Mouse (Mus musculus): ENCODE data around the gene Zfp367. TPM values are rescaled to one million over a fixed set of nuclear protein-coding genes. Genes with fewer than 3 reads are reported as not detected.

Zfp367 gene
- total RNA-seq, 2 experiments from 2014 or later = 10.9 to 12.9 TPM

DNA sequence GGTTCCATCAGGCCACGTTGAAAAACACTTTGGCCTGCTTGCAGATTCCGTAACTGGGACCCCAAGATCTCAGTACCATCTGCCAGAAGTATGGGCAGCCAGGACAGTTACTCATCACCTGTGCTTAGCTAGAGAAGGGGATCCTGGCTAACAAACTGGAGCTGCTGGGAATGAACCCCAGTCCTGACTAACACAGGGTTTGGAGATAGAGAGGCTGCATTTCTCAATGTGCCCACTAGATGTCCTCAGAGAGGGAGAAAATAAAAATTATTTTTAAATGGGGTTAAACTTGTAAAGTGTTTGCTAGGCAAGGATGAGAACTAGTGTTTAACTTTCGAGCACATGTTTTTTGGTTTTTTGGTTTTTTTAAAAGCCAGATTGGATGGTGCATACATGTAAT lies 52.8 kb downstream of the Zfp367 start:
- no peak for DNase-seq
- intact Hi-C loops (cut with DNase I; ENCODE audit: low total_unique reads) = no loop called here

DNA sequence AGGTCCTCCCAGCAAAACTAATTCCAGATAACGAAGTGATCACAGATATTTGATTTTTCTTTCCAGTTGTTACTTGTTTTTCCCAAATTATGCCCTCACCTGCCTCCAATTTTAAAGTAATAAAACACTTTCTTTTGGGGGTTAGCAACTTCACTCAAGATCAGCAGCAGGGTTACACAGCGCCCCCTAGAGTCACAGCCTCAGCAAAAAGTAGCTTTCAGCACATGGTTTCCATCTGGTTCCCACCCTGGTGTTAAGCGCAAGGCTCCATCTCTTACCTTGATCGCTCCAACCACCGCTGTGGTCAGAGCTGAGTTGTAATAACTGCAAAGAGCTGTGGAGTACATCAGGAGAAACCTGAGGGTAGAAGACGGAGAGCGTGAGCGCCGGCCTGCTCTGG lies 54.0 kb downstream of the Zfp367 start:
- DNase-seq = peak; percentile 9
- intact Hi-C loops (cut with DNase I; ENCODE audit: low total_unique reads) = no loop called here

DNA sequence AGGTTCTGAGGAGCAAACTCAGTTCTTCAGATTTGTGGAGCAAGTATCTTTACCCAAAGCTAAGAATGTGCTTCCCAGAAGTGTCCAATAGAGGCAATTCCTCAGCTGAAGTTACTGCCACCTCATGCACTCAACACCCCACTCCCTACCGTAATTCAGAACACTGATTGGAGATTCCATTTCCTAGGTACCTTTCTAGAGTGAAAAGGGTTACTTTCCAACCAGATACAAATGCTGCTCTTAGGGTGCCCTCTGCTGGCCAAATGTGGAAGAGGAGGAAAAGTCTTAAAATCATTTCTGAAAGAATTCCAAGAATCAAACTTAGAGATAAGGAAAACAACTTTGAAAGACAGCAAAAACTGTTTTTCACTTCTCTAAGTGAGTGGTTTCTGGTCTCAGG lies 59.7 kb downstream of the Zfp367 start:
- intact Hi-C loops (cut with DNase I; ENCODE audit: low total_unique reads) = no loop called here
- DNase-seq = peak; percentile 60

DNA sequence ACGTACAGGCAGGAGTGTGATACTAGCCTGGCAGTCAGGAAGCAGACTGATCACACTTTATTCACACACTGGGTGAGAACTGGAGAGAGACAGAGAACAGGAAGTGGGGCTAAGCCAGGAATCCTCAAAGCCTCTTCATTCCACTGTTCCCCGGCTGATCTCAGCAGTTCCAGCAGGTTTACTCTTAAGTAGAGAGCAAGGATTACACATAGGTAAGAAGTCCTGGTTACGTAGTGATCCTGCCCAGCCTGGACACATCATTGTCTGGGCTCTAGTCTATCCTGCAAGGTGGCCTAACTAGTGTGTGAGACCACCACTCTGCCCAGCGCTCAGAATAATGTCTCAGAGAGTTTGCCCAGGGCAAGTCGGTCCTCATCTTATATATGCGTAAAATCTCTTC lies 60.2 kb downstream of the Zfp367 start:
- intact Hi-C loops (cut with DNase I; ENCODE audit: low total_unique reads) = no loop called here

DNA sequence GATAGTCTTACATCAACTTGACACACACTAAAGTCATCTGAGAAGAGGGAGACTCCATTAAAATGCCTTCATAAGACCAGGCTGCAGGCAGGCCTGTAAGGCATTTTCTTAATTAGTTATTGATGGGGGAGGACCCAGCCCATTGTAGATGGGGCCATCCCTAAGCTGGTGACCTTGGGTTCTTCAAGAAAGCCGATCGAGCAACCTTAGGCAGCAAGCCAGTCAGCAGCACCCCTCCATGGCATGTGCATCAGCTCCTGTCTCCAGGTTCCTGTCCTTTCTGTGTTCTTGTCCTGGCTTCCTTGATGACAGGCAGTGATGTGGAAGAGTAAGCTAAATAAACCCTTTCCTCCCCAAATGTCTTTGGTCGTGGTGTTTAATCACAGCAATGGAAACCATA lies 60.9 kb downstream of the Zfp367 start:
- DNase-seq = no peak
- intact Hi-C loops (cut with DNase I; ENCODE audit: low total_unique reads) = no loop called here

More for the DNA sequence above, 60.2 kb downstream of the Zfp367 start:
- DNase-seq = no peak

DNA sequence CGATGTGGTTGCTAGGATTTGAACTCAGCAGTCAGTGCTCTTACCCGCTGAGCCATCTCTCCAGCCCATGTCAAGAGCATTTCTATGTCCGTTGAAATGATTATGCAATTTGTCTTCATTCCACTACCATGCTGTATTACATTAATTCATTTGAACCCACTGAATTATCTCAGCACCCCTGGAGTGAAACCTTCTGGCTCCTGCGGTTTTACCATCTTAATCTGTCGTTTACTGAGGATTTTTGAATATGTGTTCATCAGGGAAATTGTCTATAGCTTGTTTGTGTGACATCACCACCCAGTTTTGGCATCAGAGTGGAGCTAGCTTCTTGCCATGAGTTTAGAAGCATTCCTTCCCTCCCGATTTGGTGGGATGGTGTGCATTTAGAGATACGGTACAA lies 62.0 kb downstream of the Zfp367 start:
- DNase-seq = no peak
- intact Hi-C loops (cut with DNase I; ENCODE audit: low total_unique reads) = no loop called here

DNA sequence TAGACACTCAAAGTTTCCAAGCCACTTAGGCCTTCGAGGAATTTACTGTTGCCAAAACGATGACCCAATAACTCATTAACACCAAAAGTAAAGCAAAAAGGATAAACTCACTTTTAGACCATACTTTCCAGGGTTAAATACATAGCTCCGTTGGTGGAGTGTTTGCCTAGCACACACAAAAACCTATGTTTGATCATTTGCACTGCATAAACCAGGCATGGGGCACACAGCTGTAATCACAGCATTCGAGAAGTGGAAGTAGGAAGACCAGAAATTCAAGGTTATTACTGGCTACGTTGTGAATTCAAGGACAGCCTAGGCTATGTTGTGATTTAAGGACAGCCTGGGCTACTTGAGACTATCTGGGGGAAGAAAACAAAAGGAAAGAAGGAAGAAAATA lies 62.7 kb downstream of the Zfp367 start:
- intact Hi-C loops (cut with DNase I; ENCODE audit: low total_unique reads) = no loop called here
- no peak for DNase-seq

DNA sequence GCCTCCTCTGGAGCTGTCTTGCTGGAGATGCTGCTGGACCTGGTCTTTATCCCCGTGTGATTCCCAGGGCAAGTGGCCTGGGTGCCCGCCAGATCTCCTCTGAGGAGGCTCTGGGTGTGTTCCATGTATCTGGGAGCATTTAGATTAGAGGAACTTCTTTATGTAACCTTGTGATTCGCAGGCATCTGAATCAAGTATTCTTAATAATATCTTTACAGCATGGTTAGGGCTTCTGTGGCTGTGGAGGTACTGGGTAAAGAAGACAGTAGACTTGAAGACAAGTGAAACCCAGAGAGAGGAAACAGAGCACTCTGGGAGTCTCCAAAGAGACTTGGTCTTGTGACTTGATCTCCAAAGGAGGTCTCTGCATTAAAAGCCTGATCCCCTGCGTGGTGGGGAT lies 63.9 kb downstream of the Zfp367 start, which contains the start of gene Hsd17b3:
TSS of gene Hsd17b3 (minus strand) at position 101 of the 400 bp plus-strand sequence.
- no peak for DNase-seq
- intact Hi-C loops (cut with DNase I; ENCODE audit: low total_unique reads) = no loop called here

DNA sequence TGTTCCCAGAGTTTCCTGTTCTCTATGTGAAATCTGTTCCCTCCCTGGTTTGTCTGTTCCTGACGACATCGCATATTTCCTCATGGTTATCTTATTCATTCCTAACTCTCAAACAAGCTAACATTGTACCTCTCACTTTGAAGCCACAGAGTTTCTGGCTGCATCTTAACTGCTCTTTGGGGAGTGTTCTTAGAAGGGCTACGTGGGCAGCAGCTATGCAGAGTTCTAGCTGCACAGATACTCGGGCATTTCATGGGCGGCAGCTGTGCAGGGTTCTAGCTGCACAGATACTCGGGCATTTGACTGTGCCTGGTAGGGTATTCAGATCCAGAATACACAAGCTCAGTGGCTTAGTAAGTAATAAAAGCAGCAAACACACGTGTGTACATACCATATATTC lies 64.9 kb downstream of the Zfp367 start:
- no peak for DNase-seq
- intact Hi-C loops (cut with DNase I; ENCODE audit: low total_unique reads) = no loop called here

DNA sequence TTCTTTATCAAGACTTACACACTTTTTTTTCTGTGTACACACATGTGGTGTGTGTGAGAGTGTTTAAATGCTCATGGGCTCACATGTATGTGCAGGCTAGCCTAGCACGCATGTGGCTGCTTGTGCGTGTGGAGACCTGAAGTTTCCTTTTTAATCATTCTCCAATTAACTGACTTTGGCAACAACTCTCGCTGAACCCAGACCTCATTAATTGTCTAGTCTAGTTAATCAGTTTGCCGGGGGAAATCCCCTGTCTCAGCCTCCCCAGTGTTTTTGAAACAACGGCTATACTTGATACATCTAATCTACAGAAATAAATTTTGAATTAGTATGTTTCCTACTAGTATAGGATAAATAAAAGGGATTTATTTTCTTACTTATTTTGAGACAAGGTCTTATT lies 67.0 kb downstream of the Zfp367 start:
- intact Hi-C loops (cut with DNase I; ENCODE audit: low total_unique reads) = no loop called here
- no peak for DNase-seq

DNA sequence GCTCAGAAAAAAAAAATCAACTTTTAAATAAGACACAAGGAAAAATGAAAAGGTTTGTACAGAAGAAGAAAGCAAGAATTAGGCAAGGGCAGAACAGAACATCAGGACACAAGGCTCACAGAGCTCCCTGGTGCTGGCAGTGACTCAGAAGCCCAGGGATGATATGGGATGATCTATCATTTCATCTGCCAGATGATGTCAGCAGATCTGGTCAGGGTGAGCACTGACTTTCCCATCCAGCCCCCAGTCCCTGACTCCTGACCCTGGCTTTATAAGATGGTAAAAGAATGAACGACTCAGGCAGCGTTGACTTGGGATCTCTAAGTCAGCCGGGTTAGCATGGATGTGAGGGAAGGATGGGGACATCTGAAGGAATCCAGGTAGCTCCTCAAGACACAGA lies 69.7 kb downstream of the Zfp367 start:
- intact Hi-C loops (cut with DNase I; ENCODE audit: low total_unique reads) = no loop called here
- DNase-seq = no peak

Other genes starting within 250 kb of the Zfp367 start
- gene Hsd17b3, start 64.0 kb downstream of the Zfp367 start, total RNA-seq (2021) = not detected
- gene Slc35d2, start 23.8 kb downstream of the Zfp367 start, total RNA-seq (2021) = 1 to 10 TPM; 1.5 to 1.6 TPM
- gene Habp4, start 8.6 kb upstream of the Zfp367 start, total RNA-seq (2021) = 10 to 100 TPM; 19.6 to 24.4 TPM
- gene Cdc14b, start 122.1 kb upstream of the Zfp367 start, total RNA-seq (2021) = 1 to 10 TPM; 4.0 to 4.4 TPM
- gene Aaed1, start 159.5 kb upstream of the Zfp367 start, total RNA-seq (2021) = 10 to 100 TPM; 27.8 to 31.9 TPM
- 100 to 1,000 TPM; 132 to 141 TPM for gene Ctsl, start 217.7 kb upstream of the Zfp367 start, total RNA-seq (2021)